In genomic region chr2:29190392-29190791, GRCm38 (mm10) we compare ENCODE assay signal across 18 mouse cellular contexts.
A peak's percentile ranks its signal among the peaks of the same experiment; 100 is the strongest.
DNase-seq lines count a peak whose midpoint lies in the region; ATAC-seq and TF ChIP-seq lines count a peak whose summit lies in the region.
"Had no signal": no experiment of that assay in that cellular context is flagged by ENCODE, and none has a peak within 500 bp of the region (broad histone marks: within the 10 kb centered on the region; RNA-seq: fewer than 3 reads in every experiment).

No protein-coding gene starts in this region.

- no peak overlapping the region for H3K27ac ChIP-seq in heart, adult 2 months
- peak overlapping the region; percentile 23; the same call in 1 of the 2 replicates for H3K27ac ChIP-seq in neural tube, embryonic 14.5 days (ENCODE audit: low read depth, low read length)
- H3K27ac ChIP-seq: forebrain, embryonic 10.5 days; hindbrain, embryonic 15.5 days; intestine, embryonic 15.5 days; limb, embryonic 12.5 days; liver, embryonic 13.5 days; lung, embryonic 15.5 days; midbrain, embryonic 10.5 days had no signal

- intact Hi-C loops in heart, adult 2 months (cut with DNase I): no loop called here
- intact Hi-C loops in heart, postnatal 25 days (cut with DNase I): no loop called here

- DNase-seq in heart, adult 2 months: peak; percentile 38 to 55
- DNase-seq in heart, postnatal 25 days (ENCODE audit: low spot score): no peak
- DNase-seq in neural tube, embryonic 10.5 days (ENCODE audit: extremely low spot score, low spot score): no peak
- peak; percentile 62 for DNase-seq in kidney, postnatal 10 days
- no peak for DNase-seq in testis, postnatal 10 days (ENCODE audit: low spot score)
- no peak for DNase-seq in thymus, postnatal 36 days
- DNase-seq: cerebellum, adult 8-10 months; gastrocnemius, postnatal 14 days; liver, embryonic 13.5 days; right cerebral cortex, adult 18-20 months; thymus, adult 18-20 months had no signal

- no peaks in the 10 kb centered on the region for H3K36me3 ChIP-seq in heart, adult 2 months (ENCODE audit: control insufficient read depth, insufficient read depth, low read length)
- H3K36me3 ChIP-seq in neural tube, embryonic 14.5 days (ENCODE audit: control insufficient read depth, insufficient read depth, low read length): no peaks in the 10 kb centered on the region
- H3K36me3 ChIP-seq: forebrain, embryonic 10.5 days; hindbrain, embryonic 15.5 days; intestine, embryonic 15.5 days; limb, embryonic 12.5 days; liver, embryonic 13.5 days; lung, embryonic 15.5 days; midbrain, embryonic 10.5 days had no signal

- no peaks in the 10 kb centered on the region for H3K9me3 ChIP-seq in neural tube, embryonic 14.5 days (ENCODE audit: control insufficient read depth, low read length)
- H3K9me3 ChIP-seq: forebrain, embryonic 10.5 days; hindbrain, embryonic 15.5 days; intestine, embryonic 15.5 days; limb, embryonic 12.5 days; liver, embryonic 13.5 days; lung, embryonic 15.5 days; midbrain, embryonic 10.5 days had no signal

- ATAC-seq in neural tube, embryonic 14.5 days (ENCODE audit: low read depth): no peak
- ATAC-seq: intestine, embryonic 15.5 days had no signal

- no peak for TF ChIP-seq CTCF in heart, adult 2 months (IDR thresholded peaks at IDR 0.05)

- TF ChIP-seq POLR2A in heart, adult 2 months (IDR thresholded peaks at IDR 0.05; ENCODE audit: insufficient read depth, low read depth, low read length): no peak

- 0 out of 2 replicates have a peak, but pooled peaks have one; percentile 56 for TF ChIP-seq EP300 in heart, adult 2 months (IDR thresholded peaks at IDR 0.05; ENCODE audit: insufficient read depth, low read depth, low read length)

- H3K9ac ChIP-seq in heart, adult 2 months (ENCODE audit: low read depth, low read length): no peak overlapping the region
- no peak overlapping the region for H3K9ac ChIP-seq in neural tube, embryonic 14.5 days (replicated peaks; ENCODE audit: low read depth, low read length)
- H3K9ac ChIP-seq: hindbrain, embryonic 15.5 days; intestine, embryonic 15.5 days; limb, embryonic 12.5 days; liver, embryonic 13.5 days; lung, embryonic 15.5 days had no signal

- no peaks in the 10 kb centered on the region for H3K79me2 ChIP-seq in heart, adult 2 months (replicated peaks; ENCODE audit: control insufficient read depth, insufficient read depth, low read length)

- H3K4me2 ChIP-seq in neural tube, embryonic 14.5 days (ENCODE audit: low read depth, low read length): no peak overlapping the region
- H3K4me2 ChIP-seq: hindbrain, embryonic 15.5 days; intestine, embryonic 15.5 days; limb, embryonic 12.5 days; liver, embryonic 13.5 days; lung, embryonic 15.5 days had no signal

- 61% methylated on average over 7 of the region's 7 CpGs for WGBS in heart, adult 2 months
- 84% methylated on average over 7 of the region's 7 CpGs for WGBS in neural tube, embryonic 14.5 days

- 0 out of 2 replicates have a peak, but pooled peaks cover 3% of the 10 kb centered on the region for H3K27me3 ChIP-seq in heart, adult 2 months (ENCODE audit: control insufficient read depth, insufficient read depth, low read length)
- no peaks in the 10 kb centered on the region for H3K27me3 ChIP-seq in neural tube, embryonic 14.5 days (ENCODE audit: control insufficient read depth, insufficient read depth, low read length)
- H3K27me3 ChIP-seq: hindbrain, embryonic 15.5 days had no signal

- peaks cover 4% of the 10 kb centered on the region; the same call in 1 of the 2 replicates for H3K4me1 ChIP-seq in heart, adult 2 months (ENCODE audit: control insufficient read depth, insufficient read depth, low read length)
- peaks cover 17% of the 10 kb centered on the region for H3K4me1 ChIP-seq in neural tube, embryonic 14.5 days (ENCODE audit: control insufficient read depth, insufficient read depth, low read length)

- H3K4me3 ChIP-seq in heart, adult 2 months: no peak overlapping the region
- H3K4me3 ChIP-seq in neural tube, embryonic 14.5 days (ENCODE audit: low read depth, low read length): no peak overlapping the region
- H3K4me3 ChIP-seq: forebrain, embryonic 10.5 days; hindbrain, embryonic 15.5 days; intestine, embryonic 15.5 days; limb, embryonic 12.5 days; liver, embryonic 13.5 days; lung, embryonic 15.5 days; midbrain, embryonic 10.5 days had no signal

Comparison
In these comparisons a context has a peak if more than half of its experiments do, and no peak if none do; other contexts are left out.
1. DNase-seq: peak in heart, adult 2 months (2 of 2) and kidney, postnatal 10 days (single experiment); none in heart, postnatal 25 days (single experiment), neural tube, embryonic 10.5 days (single experiment), testis, postnatal 10 days (single experiment) and thymus, postnatal 36 days (0 of 2).